Mouse (Mus musculus) lung, embryonic 14.5 days (tissue): Measurements from ENCODE around the gene Miga2. TPM values are rescaled to one million over a fixed set of nuclear protein-coding genes. Genes with fewer than 3 reads are reported as not detected.

Source experiments
- ATAC-seq: fragments of 200-750 bp; cut with Nextera tagmentation; 2 replicates; pipeline ENCODE4 v1.8.0; 2017; ENCODE audit warnings: mild to moderate bottlenecking, moderate TSS enrichment, moderate library complexity; ENCODE audit not compliant: insufficient read depth
- DNase-seq: peaks from one replicate; pipeline ENCODE4 v3.0.0-alpha.2; 2015
- H3K27ac ChIP-seq: fragments of 300-500 bp; sonication (generic); 2 replicates; pipeline ENCODE4 v1.5.1; 2014; ENCODE audit warnings: low read depth, mild to moderate bottlenecking, moderate library complexity
- H3K27me3 ChIP-seq: fragments of 300-500 bp; sonication (generic); 2 replicates; pipeline ENCODE4 v1.6.1; 2014; ENCODE audit warnings: low read length, control low read depth; ENCODE audit not compliant: insufficient read depth
- H3K36me3 ChIP-seq: fragments of 300-500 bp; sonication (generic); 2 replicates; pipeline ENCODE4 v1.6.1; 2014; ENCODE audit warnings: control low read depth; ENCODE audit not compliant: insufficient read depth
- H3K4me1 ChIP-seq: fragments of 300-500 bp; sonication (generic); 2 replicates; pipeline ENCODE4 v1.6.1; 2014; ENCODE audit warnings: antibody characterized with exemption, control low read depth; ENCODE audit not compliant: insufficient read depth
- H3K4me2 ChIP-seq: fragments of 300-500 bp; sonication (generic); 2 replicates; pipeline ENCODE4 v1.6.1; 2014; ENCODE audit warnings: mild to moderate bottlenecking
- H3K4me3 ChIP-seq: fragments of 300-500 bp; sonication (generic); 2 replicates; pipeline ENCODE4 v1.5.1; 2014; ENCODE audit warnings: low read depth, low read length
- H3K9ac ChIP-seq: fragments of 300-500 bp; sonication (generic); 2 replicates; pipeline ENCODE4 v1.6.1; 2014
- H3K9me3 ChIP-seq: fragments of 300-500 bp; sonication (generic); 2 replicates; pipeline ENCODE4 v1.6.1; 2016; ENCODE audit warnings: low read depth, low read length, control low read depth
- CTCF ChIP-seq: IDR thresholded peaks from 2 replicates; pipeline ENCODE4 v1.5.1; 2016; ENCODE audit warnings: antibody characterized with exemption, low read depth
- WGBS: fragments of 180-500 bp; shearing (Covaris S2); extraction: QIAGEN DNeasy Blood & Tissue Kit; methylation state at CpG from one replicate; pipeline ENCODE4 v1.1.7; 2014; 5-methylcytosine and 5-hydroxymethylcytosine counted together
- polyA plus RNA-seq: library from polyadenylated mRNA; unstranded; fragments of >200 nt; fragmentation: Nextera tagmentation; extraction: Ambion mirVana; gene quantifications from 2 replicates; pipeline ENCODE4 v1.2.1, GENCODE M21; 2014

Gene Miga2
- 19.9 and 24.5 TPM in 2 replicates for polyA plus RNA-seq

DNA sequence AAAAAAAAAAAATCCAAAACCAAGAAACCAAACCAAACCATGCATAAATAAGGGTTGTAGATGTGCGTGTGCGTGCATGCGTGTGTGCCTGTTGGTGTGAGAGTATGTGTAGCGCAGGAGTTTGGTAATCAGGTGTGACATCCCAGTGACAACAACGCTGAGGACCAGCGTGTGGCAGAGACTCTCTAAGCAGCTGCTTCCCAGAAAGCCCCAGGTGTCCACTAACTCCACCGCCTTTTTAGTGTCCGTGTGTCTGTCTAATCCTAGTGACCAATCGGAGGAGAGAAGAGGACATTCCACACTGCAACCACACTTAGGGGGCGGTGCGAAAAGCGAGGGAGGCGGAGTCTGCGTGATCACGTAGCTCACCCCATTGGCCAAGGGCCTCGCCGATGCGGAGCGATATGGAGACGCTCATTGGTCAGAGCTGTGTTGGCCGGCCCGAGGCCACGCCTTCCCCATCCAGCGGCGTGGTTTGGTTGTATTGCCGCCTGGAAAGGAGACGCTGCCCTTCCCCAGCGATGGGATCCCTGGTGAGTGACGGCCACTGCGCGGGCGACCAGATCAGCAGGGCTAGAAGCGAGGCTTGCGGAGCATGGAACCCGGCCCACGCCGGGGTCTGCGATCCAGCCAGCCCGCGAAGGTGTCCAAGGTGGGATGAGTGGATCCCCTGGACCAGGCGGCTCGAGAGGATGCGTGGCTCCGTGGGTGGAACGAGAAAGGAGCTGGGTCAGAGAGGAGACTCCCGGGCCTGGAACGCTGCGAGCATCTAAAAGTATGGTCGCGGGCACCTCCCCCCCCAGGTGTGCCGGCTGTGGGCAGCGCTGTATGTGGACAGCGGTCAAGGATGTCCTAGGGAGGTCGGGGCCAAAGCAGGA is at the start of gene Miga2:
TSS of gene Miga2 (plus strand) at position 461 of the 878 bp plus-strand sequence.
- peaks cover 7% of the 10 kb centered on the region; the same call in 1 of the 2 replicates for H3K4me1 ChIP-seq
- no peaks in the 10 kb centered on the region for H3K9me3 ChIP-seq
- TF ChIP-seq CTCF: no peak
- WGBS: under 1% methylated on average over 54 of the region's 54 CpGs
- peak; percentile 98 for ATAC-seq
- peak within 1 kb of the TSS; percentile 94 for H3K4me3 ChIP-seq
- peak within 1 kb of the TSS; percentile 54; the same call in 1 of the 2 replicates for H3K27ac ChIP-seq
- H3K27me3 ChIP-seq: no peaks in the 10 kb centered on the region
- peak; percentile 100 for DNase-seq
- peak within 1 kb of the TSS; percentile 76 for H3K9ac ChIP-seq
- H3K4me2 ChIP-seq: peak within 1 kb of the TSS; percentile 96
- H3K36me3 ChIP-seq: peaks cover 21% of the 10 kb centered on the region

DNA sequence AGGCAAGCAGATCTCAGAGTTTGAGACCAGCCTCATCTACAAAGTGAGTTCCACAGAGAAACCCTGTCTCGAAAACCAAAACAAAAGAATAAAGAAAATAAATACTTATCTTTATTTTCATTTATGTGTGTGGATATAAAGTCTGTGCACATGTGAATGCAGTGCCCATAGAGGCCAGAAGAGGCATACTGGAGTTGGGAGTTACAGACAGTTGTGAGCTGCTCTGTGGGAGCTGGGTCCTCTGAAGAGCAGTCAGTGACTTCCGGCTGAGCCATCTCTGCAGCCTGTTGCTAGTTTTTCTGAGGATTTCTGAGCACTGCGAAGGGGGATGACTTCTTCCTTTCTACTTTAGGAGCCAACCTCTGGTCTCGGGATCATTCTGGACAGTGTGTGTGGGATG is 47.9 kb upstream of the Miga2 start:
- H3K4me3 ChIP-seq: no peak overlapping the region
- WGBS: 91% methylated on average over 4 of the region's 4 CpGs
- no peak overlapping the region for H3K9ac ChIP-seq
- TF ChIP-seq CTCF: peak; percentile 16; the same call in 1 of the 2 replicates
- no peaks in the 10 kb centered on the region for H3K27me3 ChIP-seq
- H3K9me3 ChIP-seq: no peaks in the 10 kb centered on the region
- no peak overlapping the region for H3K27ac ChIP-seq
- H3K4me1 ChIP-seq: no peaks in the 10 kb centered on the region
- H3K36me3 ChIP-seq: peaks cover 93% of the 10 kb centered on the region
- DNase-seq (no peak), ATAC-seq (no peak)
- H3K4me2 ChIP-seq: no peak overlapping the region

DNA sequence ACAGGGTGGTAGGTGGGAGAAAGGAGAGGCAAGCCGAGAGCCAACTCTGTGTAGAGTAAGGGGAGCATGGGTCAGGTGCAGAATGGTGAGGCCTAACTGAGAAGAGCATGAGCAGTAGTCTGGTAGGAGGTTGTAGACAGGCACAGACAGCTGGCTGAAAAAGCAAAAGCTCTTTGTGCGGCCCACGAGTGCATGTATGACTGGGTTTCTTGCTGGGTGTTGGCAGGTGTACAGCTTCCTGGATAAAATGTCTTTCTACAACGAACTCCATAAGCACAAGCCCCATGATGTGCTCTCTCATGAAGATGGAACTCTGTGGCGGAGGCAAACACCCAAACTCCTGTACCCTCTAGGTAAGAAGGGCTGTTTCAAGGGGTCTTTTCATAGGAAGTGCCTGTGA is 47.1 kb upstream of the Miga2 start:
- Histone ChIP-seq H3K4me2 (no peak overlapping the region), H3K4me3 (no peak overlapping the region), H3K9me3 (no peaks in the 10 kb centered on the region), H3K4me1 (no peaks in the 10 kb centered on the region), H3K27ac (no peak overlapping the region), H3K36me3 (peaks cover 94% of the 10 kb centered on the region), H3K27me3 (no peaks in the 10 kb centered on the region), H3K9ac (no peak overlapping the region)
- TF ChIP-seq CTCF: no peak
- ATAC-seq (no peak), DNase-seq (no peak)
- 92% methylated on average over 5 of the region's 5 CpGs for WGBS

DNA sequence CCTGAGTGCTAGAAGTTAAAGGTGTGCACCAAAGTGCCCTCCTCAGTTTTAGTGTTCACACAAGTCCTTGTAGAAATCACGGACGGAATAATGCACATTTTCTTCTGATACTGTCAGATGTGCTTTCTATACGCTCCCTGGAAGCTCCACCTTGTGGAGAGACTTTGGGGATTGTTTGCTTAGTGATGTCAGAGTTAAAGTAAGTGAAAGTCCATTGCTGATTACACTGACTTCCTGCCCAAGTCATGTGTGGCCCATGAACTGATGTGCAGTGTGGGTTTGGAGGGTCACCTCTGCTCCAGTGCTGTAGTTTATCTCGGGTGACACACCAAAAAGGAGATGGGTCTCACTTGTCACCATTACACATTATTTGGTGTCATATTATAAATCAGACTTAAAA is 44.8 kb upstream of the Miga2 start:
- ATAC-seq: no peak
- WGBS: 77% methylated on average over 4 of the region's 4 CpGs
- Histone ChIP-seq H3K4me2 (no peak overlapping the region), H3K27me3 (no peaks in the 10 kb centered on the region), H3K27ac (no peak overlapping the region), H3K9me3 (no peaks in the 10 kb centered on the region), H3K9ac (no peak overlapping the region), H3K4me3 (no peak overlapping the region), H3K36me3 (peaks cover 94% of the 10 kb centered on the region), H3K4me1 (no peaks in the 10 kb centered on the region)
- no peak for TF ChIP-seq CTCF
- DNase-seq: no peak

DNA sequence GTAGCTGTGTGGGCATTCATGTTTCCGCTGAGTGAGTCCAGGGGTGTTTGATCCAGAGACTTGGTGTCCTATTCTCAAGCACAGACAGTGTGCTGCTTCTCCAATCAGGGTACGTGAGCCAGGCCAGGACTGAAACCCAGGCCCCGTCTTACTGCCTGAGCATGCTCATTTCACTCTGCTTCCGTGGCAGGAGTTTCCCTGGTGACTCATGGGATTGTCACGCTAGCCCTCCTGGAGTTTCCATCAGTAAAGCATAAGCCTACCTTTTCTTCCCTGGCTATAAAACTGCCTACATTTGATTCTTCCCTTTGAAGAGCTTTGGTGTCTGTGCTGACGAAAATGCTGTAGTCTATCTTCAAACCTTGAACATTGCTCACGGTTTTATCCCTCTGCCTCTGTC is 40.9 kb upstream of the Miga2 start:
- ATAC-seq: no peak
- peaks cover 88% of the 10 kb centered on the region for H3K36me3 ChIP-seq
- no peak overlapping the region for H3K4me3 ChIP-seq
- H3K4me1 ChIP-seq: no peaks in the 10 kb centered on the region
- no peak overlapping the region for H3K27ac ChIP-seq
- WGBS: 97% methylated on average over 7 of the region's 7 CpGs
- no peak for TF ChIP-seq CTCF
- DNase-seq: no peak
- H3K4me2 ChIP-seq: no peak overlapping the region
- no peak overlapping the region for H3K9ac ChIP-seq
- H3K27me3 ChIP-seq: no peaks in the 10 kb centered on the region
- H3K9me3 ChIP-seq: no peaks in the 10 kb centered on the region

DNA sequence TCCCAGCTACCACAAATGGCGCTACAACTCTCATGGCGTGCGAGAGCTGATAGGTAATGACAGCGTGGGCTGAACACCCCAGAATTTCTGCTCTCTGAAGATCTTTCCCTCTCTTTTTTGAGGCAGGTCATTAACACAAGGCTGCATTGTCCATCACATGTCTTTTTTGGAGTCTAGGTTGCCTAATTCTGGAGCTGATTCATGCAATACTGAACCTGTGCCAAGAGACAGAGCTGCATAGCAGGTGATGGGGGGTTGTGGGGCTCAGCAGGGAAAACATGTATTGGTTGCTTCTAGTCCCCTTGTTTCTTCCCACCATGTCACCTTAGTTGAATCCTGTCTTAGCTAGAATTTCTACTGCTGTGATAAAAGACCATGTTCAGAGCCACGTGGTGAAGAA is 38.7 kb upstream of the Miga2 start:
- no peak for ATAC-seq
- H3K4me3 ChIP-seq: no peak overlapping the region

DNA sequence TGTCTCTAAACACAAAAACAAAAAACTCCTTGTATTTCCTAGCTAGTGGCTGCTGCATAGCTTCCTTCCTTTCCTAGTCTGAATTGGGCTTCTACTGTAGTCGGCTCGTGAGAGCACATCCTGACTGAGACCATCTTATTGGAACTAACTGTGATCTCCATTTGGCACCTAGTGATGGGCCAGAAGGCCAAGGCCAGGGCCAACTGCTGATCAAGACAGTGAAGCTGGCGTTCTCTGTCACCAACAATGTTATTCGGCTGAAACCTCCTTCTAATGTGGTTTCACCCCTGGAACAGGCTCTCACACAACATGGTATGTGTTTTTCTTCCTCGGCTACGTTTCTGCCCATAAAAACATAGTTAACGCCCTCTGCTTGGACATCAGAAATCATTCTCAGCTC is 36.8 kb upstream of the Miga2 start:
- WGBS: 84% methylated on average over 7 of the region's 7 CpGs

More for the DNA sequence above, 38.7 kb upstream of the Miga2 start:
- H3K9ac ChIP-seq: no peak overlapping the region
- no peaks in the 10 kb centered on the region for H3K4me1 ChIP-seq
- no peak for DNase-seq
- WGBS: 93% methylated on average over 5 of the region's 5 CpGs
- no peak for TF ChIP-seq CTCF
- H3K4me2 ChIP-seq: no peak overlapping the region
- H3K27me3 ChIP-seq: no peaks in the 10 kb centered on the region
- no peaks in the 10 kb centered on the region for H3K9me3 ChIP-seq
- peaks cover 92% of the 10 kb centered on the region for H3K36me3 ChIP-seq
- no peak overlapping the region for H3K27ac ChIP-seq

More for the DNA sequence above, 36.8 kb upstream of the Miga2 start:
- no peak overlapping the region for H3K4me3 ChIP-seq
- TF ChIP-seq CTCF: no peak
- ATAC-seq: no peak
- no peaks in the 10 kb centered on the region for H3K9me3 ChIP-seq
- H3K9ac ChIP-seq: no peak overlapping the region
- H3K36me3 ChIP-seq: peaks cover 91% of the 10 kb centered on the region
- DNase-seq: no peak
- H3K4me1 ChIP-seq: no peaks in the 10 kb centered on the region
- H3K27me3 ChIP-seq: no peaks in the 10 kb centered on the region
- no peak overlapping the region for H3K27ac ChIP-seq
- no peak overlapping the region for H3K4me2 ChIP-seq
